Mouse (Mus musculus): ENCODE data around the gene Grid2ip.

Grid2ip gene

DNA sequence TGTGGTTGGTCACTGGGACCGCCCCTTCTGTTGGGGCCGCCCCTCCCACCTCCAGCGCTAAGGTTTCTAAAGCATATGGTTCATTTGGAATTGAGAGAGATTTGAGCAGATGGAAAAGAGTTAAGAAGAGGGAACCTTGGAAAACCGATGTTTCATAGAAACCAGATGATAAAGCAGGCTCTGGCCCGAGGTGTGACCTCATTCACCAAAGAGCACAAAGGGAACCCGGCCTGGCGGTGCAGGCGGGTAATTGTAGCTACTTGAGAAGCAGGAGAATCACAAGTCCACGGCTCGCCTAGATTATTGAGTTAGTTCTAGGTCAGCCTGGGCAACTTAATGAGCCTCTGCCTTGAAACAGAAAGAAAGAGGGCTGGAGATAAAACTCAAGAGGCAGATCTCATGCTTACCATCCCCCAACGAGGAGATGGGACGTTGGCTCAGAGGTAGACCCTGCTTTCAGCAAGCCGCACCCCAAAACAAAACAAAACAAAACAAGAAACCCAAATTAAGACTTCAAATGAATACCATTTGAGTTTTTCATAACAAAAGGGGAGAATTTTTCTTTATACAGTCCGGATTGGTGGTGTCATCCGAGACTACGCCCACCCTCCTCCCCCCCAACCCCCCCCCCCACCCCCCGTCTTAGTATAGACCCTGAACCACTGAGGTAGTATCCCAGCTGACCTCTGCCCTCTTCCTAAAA lies at the start of gene Grid2ip:
Gene Grid2ip, plus strand, starts transcription at position 653 of the 703 bp plus-strand sequence.
- DNase-seq (ENCODE audit: low read depth, low spot score): no peak

DNA sequence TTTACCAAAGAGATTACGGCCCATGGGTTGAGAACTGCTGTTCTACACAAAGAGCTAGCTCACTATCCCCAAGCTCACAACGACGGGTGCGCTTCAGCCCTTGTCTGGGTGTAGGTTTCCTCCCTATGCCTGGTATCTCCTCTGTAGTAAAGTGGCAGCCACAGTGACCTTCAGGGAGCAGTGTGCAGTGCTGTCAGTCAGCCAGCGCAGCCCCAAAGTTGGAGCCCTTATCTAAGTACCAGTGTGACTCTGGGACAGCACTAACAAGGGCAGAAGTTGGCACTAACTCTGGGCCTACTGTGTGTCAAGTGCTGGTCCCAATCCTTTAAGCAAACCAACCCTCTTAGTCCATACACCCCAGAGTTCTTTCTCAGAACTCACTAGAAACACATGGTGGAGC lies 48.3 kb upstream of the Grid2ip start:
- no peak for DNase-seq (ENCODE audit: low read depth, low spot score)

DNA sequence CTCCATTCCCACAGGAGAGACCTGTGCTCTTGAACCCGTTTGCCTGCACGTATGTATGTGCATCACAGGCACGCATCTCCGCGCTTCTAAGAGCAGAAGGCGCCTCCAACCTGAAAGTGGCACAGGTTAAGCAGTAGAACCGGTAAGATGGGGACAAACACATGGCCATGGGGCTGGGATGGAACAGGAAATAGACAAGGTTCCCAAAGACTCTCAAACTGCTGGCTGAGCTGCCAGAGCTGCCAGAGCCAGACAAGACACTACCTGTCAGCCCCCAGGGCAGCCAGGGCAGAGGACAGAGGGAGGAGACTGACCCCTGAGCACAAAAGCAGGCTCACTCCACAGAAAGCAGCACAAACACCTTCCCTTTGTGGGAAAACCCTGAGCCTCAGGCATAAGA lies 47.2 kb upstream of the Grid2ip start:
- DNase-seq (ENCODE audit: low read depth, low spot score): no peak

DNA sequence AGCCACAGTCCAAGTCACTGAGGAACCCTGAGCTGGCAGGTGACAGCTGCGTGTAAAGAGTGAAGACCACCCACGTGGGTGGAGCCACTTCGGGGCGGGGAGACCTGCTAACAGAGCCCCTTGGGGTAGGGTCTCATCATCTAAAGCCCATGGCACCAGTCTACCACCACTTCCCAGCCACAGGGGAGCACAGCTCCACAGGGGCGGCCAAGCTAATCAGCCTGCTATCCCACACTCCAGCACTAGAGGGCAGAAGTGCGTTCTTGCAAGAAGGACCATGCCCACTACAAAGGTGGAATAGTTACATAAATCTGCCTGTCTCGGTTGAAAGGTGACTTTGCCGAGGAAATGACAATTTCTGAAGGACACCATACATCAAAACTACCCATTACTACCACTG lies 45.3 kb upstream of the Grid2ip start:
- peak; percentile 92 for DNase-seq (ENCODE audit: low read depth, low spot score)

DNA sequence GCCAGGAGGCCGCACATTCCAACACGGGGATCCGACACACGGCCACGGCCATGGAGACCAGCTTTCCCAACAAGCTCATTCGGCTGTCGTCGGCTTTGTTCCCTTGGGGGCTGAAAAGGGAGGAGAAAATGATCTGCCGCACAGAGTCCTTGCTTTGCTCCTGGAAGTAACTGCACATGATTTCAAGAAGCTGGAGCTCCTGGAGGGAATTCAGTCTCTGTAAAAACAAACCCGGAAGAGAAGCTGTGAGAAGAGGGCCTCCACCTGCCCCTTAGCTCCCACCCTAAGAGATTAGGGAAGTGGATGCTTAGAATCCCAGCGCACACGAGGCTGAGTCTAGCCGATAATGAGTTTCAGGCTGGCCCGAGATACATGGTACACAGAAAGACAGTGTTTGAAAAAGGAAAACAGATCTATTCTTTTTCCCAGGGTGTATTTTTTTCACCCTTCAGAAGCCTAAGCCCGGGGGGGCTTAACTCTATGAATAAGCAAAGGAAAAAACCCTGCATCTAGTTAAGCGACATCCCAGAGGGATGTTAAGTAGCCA lies 42.9 kb upstream of the Grid2ip start:
- no peak for DNase-seq (ENCODE audit: low read depth, low spot score)

DNA sequence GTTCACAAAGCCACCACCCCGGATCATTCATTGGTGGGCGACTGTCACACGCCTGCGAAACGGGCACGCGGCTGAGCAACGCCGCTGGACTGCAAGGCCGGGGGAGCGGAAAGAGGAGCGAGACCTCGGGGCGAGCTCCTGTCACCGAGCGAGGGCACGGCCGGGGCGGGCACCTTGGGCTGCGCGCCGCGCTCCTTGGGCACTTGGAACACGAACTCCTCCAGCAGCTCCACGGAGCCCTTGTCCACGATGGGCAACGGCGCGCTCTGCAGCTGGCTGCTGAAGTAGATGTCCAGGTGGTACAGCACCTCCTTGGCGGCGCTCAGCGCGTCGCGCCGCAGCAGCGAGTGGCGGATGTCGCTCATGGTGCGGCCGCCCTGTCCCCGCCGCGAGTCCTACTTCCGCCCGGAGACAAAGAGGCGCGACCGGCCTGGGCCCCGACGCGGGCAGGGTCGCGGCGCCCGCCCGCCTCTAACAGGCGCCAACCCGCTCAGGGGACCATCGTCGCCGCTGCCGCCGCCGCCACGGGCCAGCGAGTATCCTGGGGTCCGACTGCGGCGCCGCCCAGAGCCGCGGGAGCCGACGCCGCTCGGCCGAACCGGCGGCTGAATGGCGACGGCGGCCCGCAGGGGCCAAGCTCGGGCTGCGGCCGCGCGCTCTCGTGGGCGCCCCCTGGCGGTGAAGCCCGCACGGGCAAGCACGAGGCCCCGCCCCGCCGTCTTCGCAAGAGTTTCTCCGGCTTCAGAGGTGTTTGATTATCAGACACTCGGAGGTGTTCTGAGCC lies 42.2 kb upstream of the Grid2ip start, which contains the start of gene E130309D02Rik:
Gene E130309D02Rik, minus strand, starts transcription at position 631 of the 784 bp plus-strand sequence.
- peak; percentile 95 for DNase-seq (ENCODE audit: low read depth, low spot score)

DNA sequence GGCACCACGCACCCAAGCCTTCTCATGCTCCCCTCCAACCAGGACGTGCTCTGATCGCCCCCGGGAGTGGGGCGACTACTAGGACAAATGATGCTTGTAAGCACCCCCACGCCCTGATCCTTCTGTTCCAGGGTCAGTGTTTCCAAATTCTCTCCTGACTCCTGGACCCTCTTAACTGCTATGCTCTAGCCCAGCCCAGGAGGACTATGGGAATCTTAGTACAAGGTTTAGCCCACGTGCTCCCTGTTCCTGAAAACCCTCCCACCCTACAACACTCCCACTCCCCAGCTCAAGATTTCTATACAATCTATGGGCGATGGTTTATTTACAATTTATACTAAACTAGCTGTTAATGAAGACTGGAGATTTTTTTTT lies 41.6 kb upstream of the Grid2ip start:
- DNase-seq (ENCODE audit: low read depth, low spot score): no peak

DNA sequence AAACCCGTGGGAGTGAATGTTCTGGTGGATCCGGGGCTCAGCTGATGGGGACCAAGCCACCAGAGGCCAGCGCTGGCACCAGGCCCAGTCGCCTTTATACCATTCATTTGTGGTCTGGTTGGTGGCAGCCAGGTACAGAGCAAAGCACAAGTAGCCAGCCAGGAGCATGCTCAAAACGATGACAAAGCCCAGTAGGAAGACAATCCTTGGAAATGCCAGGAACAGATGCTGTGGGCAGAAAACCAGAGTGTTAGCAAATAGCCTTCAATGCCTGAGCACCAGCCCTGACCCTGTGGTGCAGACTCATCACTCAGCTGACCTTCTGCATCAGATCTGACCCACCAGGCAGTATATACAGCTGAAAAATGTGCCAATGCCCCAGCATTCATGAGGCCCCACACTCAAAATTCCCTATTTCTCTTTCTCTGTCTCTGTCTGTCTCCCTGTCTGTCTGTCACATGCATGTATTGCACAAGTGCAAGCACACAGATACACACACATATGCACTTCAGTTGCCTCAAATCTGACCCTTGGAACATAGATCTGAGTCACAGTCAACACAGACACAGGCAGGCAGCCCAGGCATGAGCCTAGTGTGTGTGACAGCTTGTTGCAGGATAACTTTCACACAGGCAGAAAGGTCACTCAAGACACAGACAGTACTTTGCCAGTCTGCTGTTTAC lies 40.4 kb upstream of the Grid2ip start:
- DNase-seq (ENCODE audit: low read depth, low spot score): no peak

DNA sequence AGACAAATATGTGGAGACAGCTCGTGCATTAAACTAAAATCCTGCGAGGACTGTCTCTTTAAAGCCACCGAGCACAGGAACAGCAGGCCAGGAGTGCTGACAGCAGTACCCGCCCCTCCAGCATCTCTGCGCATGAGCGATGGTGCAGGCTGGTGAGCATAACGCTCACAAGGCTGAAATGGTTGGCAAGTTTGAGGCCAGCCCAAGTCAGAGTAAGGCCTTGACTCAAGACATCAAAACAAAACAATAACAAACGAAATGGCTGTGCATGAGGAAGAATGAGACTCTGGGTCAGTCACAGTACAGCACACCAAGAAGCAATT lies 39.9 kb upstream of the Grid2ip start:
- no peak for DNase-seq (ENCODE audit: low read depth, low spot score)

DNA sequence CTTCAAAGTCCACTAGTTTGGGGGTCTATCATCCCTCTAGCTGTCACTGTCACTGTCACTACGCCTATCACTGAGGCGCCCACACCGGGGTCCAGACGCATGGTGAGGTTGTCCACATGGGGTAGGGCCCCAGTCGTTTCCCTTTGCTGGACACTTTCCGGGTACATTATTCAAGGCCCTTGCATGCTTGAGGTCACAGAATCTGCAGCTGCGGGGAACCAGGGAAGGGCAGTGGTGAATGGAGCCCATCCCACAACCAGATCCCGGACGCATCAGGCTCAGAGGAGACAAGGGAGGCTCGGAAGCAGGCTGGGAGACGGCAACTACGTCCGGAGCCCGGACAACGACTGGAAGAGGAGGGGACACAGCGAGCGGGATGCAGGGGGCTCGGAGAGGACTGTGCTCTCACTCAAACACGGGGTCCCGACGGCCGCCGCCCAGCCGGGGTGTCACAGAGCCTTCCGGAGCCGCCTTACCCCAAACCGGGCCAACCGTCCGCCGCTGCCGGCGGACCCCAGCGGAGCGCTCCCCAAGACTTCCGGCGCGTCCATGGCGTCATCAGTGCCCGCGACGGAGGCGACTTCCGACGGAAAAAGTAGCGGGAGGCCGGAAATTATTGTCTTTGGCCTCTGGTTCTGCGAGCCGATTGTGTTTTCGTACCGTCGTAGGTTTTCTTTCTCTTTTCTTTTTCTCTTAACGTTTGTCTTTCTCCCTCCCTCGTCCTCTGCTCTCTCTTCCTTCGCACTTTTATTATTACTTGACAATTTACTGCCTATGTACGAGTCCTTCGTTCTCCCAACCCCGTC lies 28.2 kb upstream of the Grid2ip start, which contains the start of gene Zdhhc4:
Gene Zdhhc4, minus strand, starts transcription at position 567 of the 806 bp plus-strand sequence.
- DNase-seq (ENCODE audit: low read depth, low spot score): peak; percentile 93

DNA sequence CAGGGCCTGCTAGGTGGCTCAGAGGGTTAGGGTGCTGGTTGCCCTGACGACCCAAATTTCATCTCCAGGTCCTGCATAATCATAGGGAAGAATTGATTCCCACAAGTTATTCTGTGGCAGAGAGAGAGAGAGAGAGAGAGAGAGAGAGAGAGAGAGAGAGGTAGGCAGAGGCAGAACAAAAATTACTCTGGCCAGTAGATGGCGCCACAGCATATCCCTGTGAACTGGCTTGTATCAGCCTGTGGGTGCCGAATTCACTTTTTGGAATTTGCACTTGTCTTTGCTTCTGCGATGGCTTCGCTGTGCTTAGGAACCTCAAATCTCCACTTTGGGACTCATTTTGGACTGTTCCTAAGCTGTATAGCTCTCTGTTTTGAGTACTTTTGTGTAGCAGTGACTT lies 23.3 kb upstream of the Grid2ip start:
- peak; percentile 87 for DNase-seq (ENCODE audit: low read depth, low spot score)

DNA sequence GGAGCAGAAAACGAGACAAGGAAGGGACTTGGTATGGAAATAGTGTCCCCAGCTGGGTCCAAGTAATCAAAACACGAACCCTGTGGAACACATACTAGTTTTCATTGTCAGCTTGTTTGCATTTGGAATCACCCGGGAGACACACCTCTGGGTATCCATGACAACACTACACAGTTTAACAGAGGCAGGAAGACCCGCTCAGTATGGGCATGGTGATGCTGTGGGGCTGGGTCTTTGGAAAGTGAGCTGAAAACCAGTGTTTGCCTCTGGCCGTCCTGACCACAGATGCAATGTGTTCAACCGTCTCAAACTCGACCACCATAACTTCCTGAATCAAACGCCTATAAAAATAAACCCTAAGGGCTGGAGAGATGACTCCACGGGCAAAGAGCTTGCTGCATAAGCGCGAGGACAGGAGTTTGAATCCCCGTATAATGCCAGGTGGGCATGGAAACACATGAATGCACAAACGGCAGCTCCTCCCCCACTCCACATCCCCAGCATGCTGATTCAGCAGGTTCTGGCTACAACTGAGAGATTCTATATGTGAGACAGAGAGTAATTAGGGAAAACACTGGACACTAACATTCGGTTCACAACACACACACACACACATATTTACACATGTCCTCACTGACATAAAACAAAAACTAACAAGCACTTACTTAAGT lies 22.6 kb upstream of the Grid2ip start:
- DNase-seq (ENCODE audit: low read depth, low spot score): no peak

DNA sequence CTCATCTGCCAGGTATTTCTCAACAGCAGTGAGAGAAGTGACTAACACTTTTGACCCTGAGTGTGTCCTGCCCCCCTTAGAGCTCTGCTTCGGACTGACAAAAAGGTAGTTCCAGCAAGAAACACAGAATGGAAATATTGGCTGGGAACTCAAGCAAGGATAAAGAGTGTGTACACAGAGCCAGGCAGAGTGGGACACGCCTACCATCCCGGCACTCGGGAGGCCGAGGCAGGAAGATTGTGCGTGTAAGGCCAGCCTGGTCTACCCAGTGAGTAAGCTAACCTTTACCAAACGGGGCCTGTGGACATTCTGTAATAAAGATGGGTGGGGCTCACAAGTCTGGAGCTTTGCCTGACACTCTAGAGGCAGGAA lies 22.1 kb upstream of the Grid2ip start:
- DNase-seq (ENCODE audit: low read depth, low spot score): no peak

DNA sequence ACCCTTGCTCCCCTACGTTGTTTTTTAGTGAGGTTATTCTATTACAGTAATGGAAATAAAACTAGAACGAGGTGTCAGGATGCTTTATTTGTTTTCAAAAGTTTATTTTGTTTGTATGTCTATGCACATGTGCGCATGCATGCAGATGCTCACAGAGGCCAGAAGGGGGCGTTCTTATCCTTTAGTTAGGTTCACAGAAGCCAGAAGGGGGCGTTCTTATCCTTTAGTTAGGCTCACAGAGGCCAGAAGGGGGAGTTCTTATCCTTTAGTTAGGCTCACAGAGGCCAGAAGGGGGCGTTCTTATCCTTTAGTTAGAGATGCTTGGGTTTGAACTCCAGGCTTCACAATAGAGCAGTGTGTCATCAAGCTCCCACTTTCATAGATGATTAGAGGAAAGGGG lies 20.6 kb upstream of the Grid2ip start:
- DNase-seq (ENCODE audit: low read depth, low spot score): peak; percentile 28

DNA sequence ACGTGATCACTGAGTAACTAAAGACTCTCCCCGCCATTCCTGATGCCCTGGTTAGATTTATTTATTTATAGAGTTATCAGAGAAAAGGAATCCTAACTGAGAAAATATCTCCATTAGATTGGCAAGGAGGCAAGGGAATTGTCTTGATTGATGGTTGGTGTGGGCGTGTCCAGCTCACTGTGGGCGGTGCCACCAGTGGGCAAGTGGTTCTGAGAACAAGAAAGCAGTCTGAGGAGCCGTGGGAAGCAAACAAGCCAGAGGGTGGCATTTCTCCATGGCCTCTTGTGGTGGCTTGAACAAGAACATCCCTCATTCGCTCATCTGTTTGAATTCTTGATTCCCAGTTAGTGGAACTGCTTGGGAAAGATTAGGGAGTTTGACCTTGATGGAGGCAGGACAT lies 17.5 kb upstream of the Grid2ip start:
- DNase-seq (ENCODE audit: low read depth, low spot score): no peak

DNA sequence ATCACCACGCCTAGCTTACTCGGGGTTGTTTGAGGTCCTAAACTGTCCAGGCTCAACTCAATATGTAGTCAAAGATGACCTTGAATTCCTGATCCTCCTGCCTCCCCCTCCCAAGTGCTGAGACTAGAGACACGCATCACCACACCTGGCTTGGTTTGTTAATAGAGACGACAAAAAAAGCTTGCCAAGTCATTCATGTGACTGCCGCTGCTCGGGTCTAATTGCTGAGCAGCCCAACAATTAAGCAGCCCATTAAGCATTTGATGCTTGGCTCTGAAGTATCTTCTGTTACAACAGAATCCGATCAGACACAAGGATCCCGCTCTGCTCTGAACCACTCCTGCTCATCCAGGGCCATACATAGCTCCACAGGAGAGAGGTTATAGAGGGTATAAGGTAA lies 10.8 kb upstream of the Grid2ip start:
- no peak for DNase-seq (ENCODE audit: low read depth, low spot score)

DNA sequence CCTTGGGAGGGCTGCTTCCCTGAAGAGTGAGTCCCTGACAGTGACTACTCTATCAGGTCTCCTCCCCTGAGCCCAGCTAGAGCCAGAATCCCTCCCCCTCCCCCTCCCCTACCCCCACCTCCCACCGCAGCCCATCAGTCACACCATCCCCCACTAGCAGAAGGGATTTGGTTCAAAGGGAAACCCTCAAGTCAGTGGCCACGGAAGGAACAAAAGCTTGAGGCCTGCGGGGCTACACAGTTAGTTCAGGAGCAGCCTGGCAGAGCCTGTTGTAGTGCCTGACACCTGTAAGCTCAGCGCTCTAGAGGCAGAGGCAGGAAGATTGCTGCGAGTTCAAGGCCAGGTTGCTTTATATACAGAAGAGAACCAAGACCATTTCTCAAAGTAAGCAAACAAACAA lies 1.1 kb upstream of the Grid2ip start:
- no peak for DNase-seq (ENCODE audit: low read depth, low spot score)

DNA sequence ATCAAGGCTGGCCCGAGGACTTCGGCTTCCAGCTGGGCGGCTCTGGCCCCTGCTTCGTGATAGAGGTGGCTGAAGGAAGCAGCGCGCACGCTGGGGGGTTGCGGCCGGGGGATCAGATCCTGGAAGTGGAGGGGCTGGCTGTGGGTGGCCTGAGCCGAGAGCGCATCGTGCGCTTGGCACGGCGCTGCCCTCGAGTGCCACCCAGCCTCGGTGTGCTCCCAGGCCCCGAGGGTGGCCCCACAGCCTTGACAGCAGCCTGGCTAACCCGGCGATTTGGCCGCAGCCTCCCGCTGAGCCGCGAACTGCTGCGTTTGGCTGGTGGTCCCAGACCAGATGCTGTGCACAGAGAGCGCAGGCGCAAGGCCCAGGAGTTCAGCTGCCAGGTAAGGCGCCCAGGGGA lies 426 bp downstream of the Grid2ip start:
- DNase-seq (ENCODE audit: low read depth, low spot score): no peak

DNA sequence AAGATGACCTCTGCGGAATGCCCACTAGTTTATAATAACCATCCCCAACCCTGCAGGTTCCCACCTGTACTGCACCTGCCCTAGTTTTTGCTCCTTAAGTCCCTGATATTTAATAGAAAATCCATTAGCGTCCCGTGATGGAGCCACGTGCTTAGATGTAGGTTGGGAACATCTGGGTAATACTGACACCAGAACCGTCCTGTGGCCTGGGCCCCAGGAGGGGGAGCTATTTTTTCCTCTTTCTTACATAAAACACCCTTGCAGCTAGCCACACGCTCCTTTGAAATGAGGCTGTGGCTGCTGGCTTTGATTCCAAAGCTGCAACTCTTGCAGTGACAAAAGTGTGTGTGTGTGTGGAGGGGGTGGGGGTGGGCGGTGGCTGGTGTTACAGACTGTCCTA lies 2.1 kb downstream of the Grid2ip start:
- DNase-seq (ENCODE audit: low read depth, low spot score): no peak

DNA sequence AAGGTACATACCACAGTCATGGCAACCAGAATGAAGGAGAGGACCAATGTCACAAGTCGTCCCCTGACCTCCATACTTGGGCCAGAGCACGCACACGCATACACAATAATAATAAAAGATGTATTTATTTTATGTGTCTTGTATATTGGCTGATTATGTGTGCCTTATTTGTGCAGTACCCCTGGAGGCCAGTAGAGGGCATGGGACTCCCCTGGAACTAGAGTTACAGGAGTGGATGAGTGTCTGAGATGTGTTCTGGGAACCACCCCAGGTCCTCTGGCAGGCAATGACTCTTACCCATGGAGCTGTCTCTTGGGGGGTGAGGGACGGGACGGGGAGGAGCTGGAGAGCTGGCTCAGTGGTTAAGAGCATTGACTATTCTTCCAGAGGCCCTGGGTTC lies 2.9 kb downstream of the Grid2ip start:
- peak; percentile 26 for DNase-seq (ENCODE audit: low read depth, low spot score)

DNA sequence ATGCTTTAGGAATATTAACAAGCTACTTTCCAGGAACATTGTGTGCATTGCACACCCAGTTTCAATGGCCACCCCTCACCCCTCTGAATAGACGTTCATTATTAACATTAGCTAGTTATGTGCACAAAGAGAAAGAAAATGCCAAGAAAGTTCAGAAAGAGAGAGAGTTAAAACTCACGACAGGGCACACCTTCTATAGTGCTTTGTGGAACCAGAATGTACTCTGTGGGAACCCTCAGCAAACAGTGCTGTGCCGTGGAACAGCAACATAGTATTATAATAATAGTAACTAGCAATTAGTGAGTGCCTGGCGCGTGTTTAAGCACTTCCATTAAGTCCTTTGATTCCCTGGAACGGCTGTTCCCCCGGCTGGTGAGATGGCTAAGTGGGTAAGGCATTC lies 4.3 kb downstream of the Grid2ip start:
- DNase-seq (ENCODE audit: low read depth, low spot score): no peak
